Mouse (Mus musculus) neural tube, embryonic 11.5 days (tissue): Measurements from ENCODE around the gene Lcn4. TPM values are rescaled to one million over a fixed set of nuclear protein-coding genes. Genes with fewer than 3 reads are reported as not detected.

ENCODE experiments used
- ATAC-seq: fragments of 200-750 bp; cut with Nextera tagmentation; 2 replicates; pipeline ENCODE4 v1.8.0; 2017; ENCODE audit warnings: moderate number of reproducible peaks, mild to moderate bottlenecking, moderate TSS enrichment, moderate library complexity; ENCODE audit not compliant: insufficient read depth, low FRiP score, low TSS enrichment
- DNase-seq: peaks from one replicate; pipeline ENCODE4 v3.0.0-alpha.2; 2015; ENCODE audit warnings: low spot score
- H3K27ac ChIP-seq: fragments of 300-500 bp; sonication (generic); 2 replicates; pipeline ENCODE4 v1.5.1; 2014; ENCODE audit warnings: low read depth, mild to moderate bottlenecking, low read length
- H3K27me3 ChIP-seq: fragments of 300-500 bp; sonication (generic); 2 replicates; pipeline ENCODE4 v1.6.1; 2014; ENCODE audit warnings: mild to moderate bottlenecking, low read length, mixed read lengths; ENCODE audit not compliant: control insufficient read depth, insufficient read depth
- H3K36me3 ChIP-seq: fragments of 300-500 bp; sonication (generic); 2 replicates; pipeline ENCODE4 v1.6.1; 2014; ENCODE audit warnings: mild to moderate bottlenecking, low read length, moderate library complexity, mixed read lengths; ENCODE audit not compliant: control insufficient read depth, insufficient read depth
- H3K4me1 ChIP-seq: fragments of 300-500 bp; sonication (generic); 2 replicates; pipeline ENCODE4 v1.6.1; 2014; ENCODE audit warnings: low read length, mixed read lengths; ENCODE audit not compliant: control insufficient read depth, insufficient read depth
- H3K4me2 ChIP-seq: fragments of 300-500 bp; sonication (generic); 2 replicates; pipeline ENCODE4 v1.6.1; 2014; ENCODE audit warnings: low read depth, mild to moderate bottlenecking, moderate library complexity
- H3K4me3 ChIP-seq: fragments of 300-500 bp; sonication (generic); 2 replicates; pipeline ENCODE4 v1.5.1; 2014; ENCODE audit warnings: low read depth, low read length
- H3K9ac ChIP-seq: fragments of 300-500 bp; sonication (generic); 2 replicates; pipeline ENCODE4 v1.6.1; 2014; ENCODE audit warnings: mild to moderate bottlenecking, low read length
- H3K9me3 ChIP-seq: fragments of 300-500 bp; sonication (generic); 2 replicates; pipeline ENCODE4 v1.6.1; 2016; ENCODE audit warnings: low read length; ENCODE audit not compliant: control insufficient read depth
- WGBS: fragments of 180-500 bp; shearing (Covaris S2); extraction: QIAGEN DNeasy Blood & Tissue Kit; methylation state at CpG from one replicate; pipeline ENCODE4 v1.1.7; 2014; 5-methylcytosine and 5-hydroxymethylcytosine counted together
- polyA plus RNA-seq: library from polyadenylated mRNA; unstranded; fragments of >200 nt; fragmentation: Nextera tagmentation; extraction: Ambion mirVana; gene quantifications from 2 replicates; pipeline ENCODE4 v1.2.1, GENCODE M21; 2014

Gene Lcn4
- polyA plus RNA-seq, 1 experiment from 2014 or later, result not detected

DNA sequence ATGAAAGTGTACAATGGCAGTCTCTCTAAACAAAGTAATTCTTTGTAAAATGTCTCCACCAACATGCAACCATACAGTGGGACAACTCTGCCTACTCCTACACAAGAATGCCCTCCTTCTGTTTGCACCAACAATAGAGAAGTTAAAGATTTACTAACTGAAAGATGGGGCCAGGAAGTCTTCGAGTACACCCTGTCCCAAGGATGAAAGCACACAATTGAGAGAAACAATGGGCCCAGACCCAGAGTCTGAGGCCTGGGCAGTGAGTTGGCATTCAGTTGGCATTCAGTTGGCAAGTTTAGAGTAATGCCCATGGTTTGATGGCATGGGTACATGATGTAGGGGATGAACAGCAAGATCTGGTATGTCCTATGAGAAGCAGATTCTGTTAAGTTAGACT is 16.4 kb downstream of the Lcn4 start:
- Histone ChIP-seq H3K36me3 (no peaks in the 10 kb centered on the region), H3K4me3 (no peak overlapping the region), H3K9ac (no peak overlapping the region), H3K27me3 (no peaks in the 10 kb centered on the region), H3K9me3 (no peaks in the 10 kb centered on the region), H3K27ac (no peak overlapping the region), H3K4me2 (no peak overlapping the region), H3K4me1 (no peaks in the 10 kb centered on the region)
- DNase-seq (no peak), ATAC-seq (no peak)
- WGBS, result 42% methylated on average over 1 of the region's 1 CpGs

- ATAC-seq (peak; percentile 76), DNase-seq (peak; percentile 88)
- Histone ChIP-seq H3K4me1 (no peaks in the 10 kb centered on the region), H3K27ac (no peak overlapping the region), H3K9ac (no peak overlapping the region), H3K4me3 (no peak overlapping the region), H3K9me3 (no peaks in the 10 kb centered on the region), H3K27me3 (no peaks in the 10 kb centered on the region), H3K36me3 (no peaks in the 10 kb centered on the region), H3K4me2 (no peak overlapping the region)
- WGBS, result 32% methylated on average over 3 of the region's 3 CpGs
Measured at GRCm38 (mm10) chr2:26646643-26647293, 24.3 kb downstream of the Lcn4 start.

DNA sequence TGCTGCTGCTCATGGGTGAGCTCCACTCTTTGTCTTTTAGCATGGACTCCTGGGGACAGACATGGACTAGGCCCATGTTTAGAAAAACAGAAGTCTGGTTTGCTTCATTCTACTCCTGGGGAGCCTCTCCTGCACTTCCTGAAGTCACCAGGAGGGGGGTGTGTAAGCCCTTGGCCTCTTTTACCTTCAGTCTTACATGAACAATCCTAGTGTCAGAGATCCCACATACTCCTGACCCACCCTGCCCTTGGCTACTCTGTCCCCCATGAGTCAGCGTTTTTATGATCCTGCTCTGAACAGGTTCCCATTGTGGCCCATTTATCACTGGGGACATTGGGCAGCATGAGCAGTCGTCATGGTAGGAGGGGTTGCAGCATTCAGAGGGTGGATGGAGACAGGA is 27.1 kb downstream of the Lcn4 start:
- Histone ChIP-seq H3K9ac (no peak overlapping the region), H3K4me3 (no peak overlapping the region), H3K4me1 (peaks cover under 1% of the 10 kb centered on the region; the same call in 1 of the 2 replicates), H3K4me2 (no peak overlapping the region), H3K9me3 (no peaks in the 10 kb centered on the region), H3K27me3 (no peaks in the 10 kb centered on the region), H3K27ac (no peak overlapping the region), H3K36me3 (no peaks in the 10 kb centered on the region)
- no peak for ATAC-seq
- DNase-seq, result peak; percentile 59
- WGBS, result 48% methylated on average over 2 of the region's 2 CpGs

DNA sequence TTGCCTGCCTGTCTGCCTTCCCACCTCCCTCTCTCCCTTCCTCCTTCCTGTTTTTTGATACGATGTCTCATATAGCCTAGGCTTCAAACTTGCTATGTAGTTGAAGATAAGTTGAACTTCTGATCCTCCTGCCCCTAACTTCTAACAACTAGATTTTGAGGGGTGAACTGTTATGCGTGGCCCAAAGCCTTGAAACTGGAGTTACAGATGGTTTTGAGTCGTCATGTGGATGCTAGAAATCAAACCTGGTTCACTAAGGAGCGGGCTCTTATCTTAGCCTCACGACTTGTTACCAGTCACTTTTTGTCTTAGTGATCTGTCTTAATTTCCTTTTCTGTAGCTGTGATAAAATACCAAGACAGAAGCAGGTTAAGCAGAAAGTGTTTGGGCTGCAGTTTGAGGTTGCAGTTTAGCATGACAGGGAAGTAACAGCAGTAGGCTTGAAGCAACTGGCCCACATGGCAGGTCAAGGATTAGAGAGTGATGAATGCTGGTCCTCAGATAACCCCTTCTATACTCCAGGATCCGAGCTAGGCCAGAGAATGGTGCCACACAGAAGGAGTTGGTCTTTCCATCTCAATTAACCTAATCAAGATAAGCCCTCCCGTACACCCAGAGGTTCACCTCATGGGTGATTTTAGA is 30.0 kb downstream of the Lcn4 start:
- Histone ChIP-seq H3K27me3 (no peaks in the 10 kb centered on the region), H3K27ac (no peak overlapping the region), H3K4me2 (no peak overlapping the region), H3K9me3 (no peaks in the 10 kb centered on the region), H3K4me3 (peak overlapping the region; percentile 2; the same call in 1 of the 2 replicates), H3K4me1 (peaks cover 11% of the 10 kb centered on the region), H3K9ac (no peak overlapping the region), H3K36me3 (peaks cover 7% of the 10 kb centered on the region)
- DNase-seq (no peak), ATAC-seq (no peak)
- WGBS, result 87% methylated on average over 7 of the region's 7 CpGs

DNA sequence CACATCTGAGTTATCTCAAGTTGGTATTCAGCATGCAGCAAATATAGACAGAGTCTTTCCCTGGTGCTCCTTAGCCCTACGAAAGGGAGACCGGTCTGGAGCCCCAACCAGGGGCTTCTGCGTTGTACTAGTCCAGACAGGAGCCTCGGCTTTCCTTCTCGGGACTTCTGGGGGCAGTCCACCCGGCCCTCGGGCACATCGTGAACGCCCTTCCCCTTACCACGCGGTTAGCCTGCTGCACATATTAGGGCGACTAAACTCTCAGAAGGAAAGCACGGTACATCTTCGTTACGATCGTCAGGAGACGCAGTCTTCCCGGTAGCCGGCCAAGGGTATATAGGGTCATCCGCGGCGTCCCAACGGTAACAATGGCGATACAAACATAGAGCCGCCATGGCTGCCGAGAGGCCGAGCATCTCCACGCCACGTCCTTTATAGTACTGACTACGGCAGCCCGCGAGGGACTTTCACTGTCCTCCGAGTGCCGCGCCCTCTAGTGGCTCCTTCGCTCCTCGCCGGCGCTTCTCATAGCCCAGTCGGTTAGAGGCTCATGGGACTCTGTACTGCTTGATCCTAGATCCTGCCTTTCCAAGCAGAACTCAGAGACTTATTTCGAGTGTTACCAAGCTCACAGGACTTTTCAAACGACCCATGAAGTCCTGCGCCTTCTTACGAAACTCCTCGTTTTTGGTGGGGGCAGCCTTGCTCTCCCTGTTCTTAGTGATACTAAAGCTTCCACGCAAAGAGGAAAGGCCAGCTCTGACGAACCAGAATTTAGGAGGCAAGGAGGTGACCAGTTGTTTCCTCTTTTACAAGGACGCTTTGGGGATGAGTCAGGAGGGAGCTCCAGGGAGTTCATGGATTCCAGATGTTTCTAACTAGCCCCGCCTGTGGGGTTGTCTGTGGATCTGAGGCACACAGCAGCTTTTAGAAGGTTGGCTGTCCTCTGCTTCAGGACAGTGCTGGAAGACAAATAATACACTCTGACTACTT is 30.9 kb downstream of the Lcn4 start:
- peak overlapping the region; percentile 67 for H3K27ac ChIP-seq
- no peaks in the 10 kb centered on the region for H3K9me3 ChIP-seq
- no peaks in the 10 kb centered on the region for H3K27me3 ChIP-seq
- H3K9ac ChIP-seq, result peak overlapping the region; percentile 98
- ATAC-seq (peak; percentile 84), DNase-seq (peak; percentile 96)
- 4% methylated on average over 49 of the region's 49 CpGs for WGBS
- H3K36me3 ChIP-seq, result peaks cover 9% of the 10 kb centered on the region
- H3K4me3 ChIP-seq, result peak overlapping the region; percentile 97
- H3K4me2 ChIP-seq, result peak overlapping the region; percentile 52
- peaks cover 11% of the 10 kb centered on the region for H3K4me1 ChIP-seq

- H3K27ac ChIP-seq, result no peak overlapping the region
- WGBS, result 15% methylated on average over 8 of the region's 8 CpGs
- ATAC-seq, result no peak
Measured at GRCm38 (mm10) chr2:26639083-26639482, 32.0 kb downstream of the Lcn4 start.

DNA sequence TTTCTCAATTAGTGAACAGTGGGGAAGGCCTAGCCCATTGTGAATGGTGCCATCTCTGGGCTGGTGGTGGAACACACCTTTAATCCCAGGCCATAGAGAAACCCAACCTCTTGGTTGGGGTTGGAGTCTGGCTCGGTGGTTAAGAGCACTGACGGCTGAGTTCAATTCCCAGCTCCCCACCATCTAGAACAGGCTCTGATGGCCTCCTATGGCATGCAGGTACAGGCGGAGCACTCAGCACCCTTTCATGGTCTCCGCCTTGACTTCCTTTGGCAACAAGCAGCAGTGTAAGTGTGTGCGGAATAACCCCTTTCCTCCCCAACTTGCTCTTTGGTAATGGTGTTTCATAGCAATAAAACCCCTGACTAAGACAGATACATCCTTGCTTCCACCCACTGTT is 32.5 kb downstream of the Lcn4 start:
- DNase-seq, result no peak
- peaks cover 11% of the 10 kb centered on the region for H3K4me1 ChIP-seq
- peaks cover 9% of the 10 kb centered on the region for H3K36me3 ChIP-seq
- H3K27ac ChIP-seq, result no peak overlapping the region
- no peak for ATAC-seq
- peak overlapping the region; percentile 52 for H3K4me2 ChIP-seq
- H3K9me3 ChIP-seq, result no peaks in the 10 kb centered on the region
- H3K27me3 ChIP-seq, result no peaks in the 10 kb centered on the region
- peak overlapping the region; percentile 97 for H3K4me3 ChIP-seq
- H3K9ac ChIP-seq, result peak overlapping the region; percentile 5; the same call in 1 of the 2 replicates
- WGBS, result 77% methylated on average over 5 of the region's 5 CpGs

More at GRCm38 (mm10) chr2:26639083-26639482, 32.0 kb downstream of the Lcn4 start:
- H3K4me1 ChIP-seq, result peaks cover 11% of the 10 kb centered on the region
- peak overlapping the region; percentile 98 for H3K9ac ChIP-seq
- H3K9me3 ChIP-seq, result no peaks in the 10 kb centered on the region
- H3K27me3 ChIP-seq, result no peaks in the 10 kb centered on the region
- peaks cover 9% of the 10 kb centered on the region for H3K36me3 ChIP-seq
- DNase-seq, result peak; percentile 47
- peak overlapping the region; percentile 52 for H3K4me2 ChIP-seq
- peak overlapping the region; percentile 97 for H3K4me3 ChIP-seq

DNA sequence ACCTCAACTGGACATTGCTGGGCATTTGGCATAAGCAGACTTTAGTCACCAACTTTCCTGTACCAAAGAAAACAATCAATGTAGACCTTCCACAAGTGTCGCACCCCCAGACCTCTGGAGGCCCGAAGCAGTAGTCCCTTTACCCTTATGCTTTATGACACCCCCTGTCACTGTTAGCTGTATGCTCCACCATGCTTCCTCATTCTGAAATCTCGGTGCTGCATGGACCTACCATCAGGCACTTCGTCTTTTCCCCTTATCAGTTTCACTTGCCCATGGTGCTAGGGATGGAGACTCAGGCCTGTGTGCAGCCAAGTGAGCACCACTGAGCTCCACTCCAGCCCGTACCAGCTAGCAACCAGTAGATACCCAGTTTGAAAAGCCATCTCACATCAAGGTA is 33.0 kb downstream of the Lcn4 start:
- H3K27me3 ChIP-seq, result no peaks in the 10 kb centered on the region
- H3K4me1 ChIP-seq, result peaks cover 11% of the 10 kb centered on the region
- no peak overlapping the region for H3K27ac ChIP-seq
- WGBS, result 87% methylated on average over 5 of the region's 5 CpGs
- H3K9ac ChIP-seq, result peak overlapping the region; percentile 5; the same call in 1 of the 2 replicates
- no peak for DNase-seq
- 0 out of 2 replicates have a peak overlapping the region, but pooled peaks have one; percentile 97 for H3K4me3 ChIP-seq
- peak overlapping the region; percentile 52 for H3K4me2 ChIP-seq
- no peaks in the 10 kb centered on the region for H3K9me3 ChIP-seq
- ATAC-seq, result no peak
- peaks cover 9% of the 10 kb centered on the region for H3K36me3 ChIP-seq
